Mouse (Mus musculus) myocyte (in vitro differentiated cells): ENCODE measurements at regions not wholly inside any gene's neighbourhood (a gene's known extent, or its start where the extent isn't known, plus 50 kb on each side); places are given as distances from the start of the nearest gene placed in this dataset.

Experiments
- H3K27me3 ChIP-seq: one replicate; pipeline ENCODE4 v1.6.1; 2011; ENCODE audit not compliant: control insufficient read depth, insufficient read depth, insufficient read length
- H3K36me3 ChIP-seq: one replicate; pipeline ENCODE4 v1.6.1; 2011; ENCODE audit not compliant: control insufficient read depth, insufficient read depth
- H3K4me2 ChIP-seq: one replicate; pipeline ENCODE4 v1.6.1; 2011; ENCODE audit warnings: low read depth, control low read depth
- H3K4me3 ChIP-seq: one replicate; pipeline ENCODE4 v1.5.1; 2011; ENCODE audit warnings: mild to moderate bottlenecking, control low read depth, moderate library complexity
- H3K79me2 ChIP-seq: one replicate; pipeline ENCODE4 v1.6.1; 2011; ENCODE audit not compliant: control insufficient read depth, insufficient read depth
- H3ac ChIP-seq: one replicate; pipeline ENCODE4 v1.6.1; 2011; ENCODE audit not compliant: control insufficient read depth, insufficient read length
- CEBPB ChIP-seq: IDR thresholded peaks from 2 replicates; pipeline ENCODE4 v1.6.1; 2011; ENCODE audit warnings: mild to moderate bottlenecking, moderate library complexity; ENCODE audit not compliant: poor library complexity, insufficient read depth, severe bottlenecking
- E2F4 ChIP-seq: IDR thresholded peaks from one replicate; pipeline ENCODE4 v1.6.1; 2011; ENCODE audit warnings: mild to moderate bottlenecking, control low read depth, moderate library complexity; ENCODE audit not compliant: insufficient read depth
- MAX ChIP-seq: IDR thresholded peaks from one replicate; pipeline ENCODE4 v1.6.1; 2011; ENCODE audit warnings: low read depth, mild to moderate bottlenecking, control low read depth
- MYOD1 ChIP-seq, 3 experiments: IDR thresholded peaks; one replicate each; pipeline ENCODE4 v1.6.1; 2011; ENCODE audit warnings: control low read depth in 2 of 3, low read depth in 2 of 3, mild to moderate bottlenecking in 2 of 3, moderate library complexity in 1 of 3; ENCODE audit not compliant: insufficient read length in 2 of 3, control insufficient read depth in 1 of 3
- MYOG ChIP-seq, 3 experiments: IDR thresholded peaks; one replicate each; pipeline ENCODE4 v1.6.1; 2011; ENCODE audit warnings: control low read depth in 2 of 3, low read depth in 2 of 3, mild to moderate bottlenecking in 2 of 3; ENCODE audit not compliant: insufficient read length in 2 of 3, control insufficient read depth in 1 of 3, insufficient read depth in 1 of 3
- POLR2A ChIP-seq: IDR thresholded peaks from one replicate; pipeline ENCODE4 v1.6.1; 2011; ENCODE audit warnings: low read depth, mild to moderate bottlenecking, control low read depth, moderate library complexity; ENCODE audit not compliant: insufficient read length
- POLR2AphosphoS2 ChIP-seq: IDR thresholded peaks from one replicate; pipeline ENCODE4 v1.6.1; 2011; ENCODE audit warnings: low read depth, control low read depth; ENCODE audit not compliant: insufficient read length
- REST ChIP-seq: IDR thresholded peaks from one replicate; pipeline ENCODE4 v1.6.1; 2011; ENCODE audit warnings: mild to moderate bottlenecking, control low read depth, moderate library complexity; ENCODE audit not compliant: insufficient read depth, insufficient read length
- SRF ChIP-seq: IDR thresholded peaks from one replicate; pipeline ENCODE4 v1.6.1; 2011; ENCODE audit warnings: low read depth; ENCODE audit not compliant: control insufficient read depth, insufficient read length
- TCF12 ChIP-seq: IDR thresholded peaks from one replicate; pipeline ENCODE4 v1.6.1; 2011; ENCODE audit warnings: mild to moderate bottlenecking, control low read depth; ENCODE audit not compliant: poor library complexity, insufficient read depth, severe bottlenecking
- TCF3 ChIP-seq: IDR thresholded peaks from one replicate; pipeline ENCODE4 v1.6.1; 2011; ENCODE audit warnings: low read depth, control low read depth; ENCODE audit not compliant: insufficient read length
- USF1 ChIP-seq: IDR thresholded peaks from one replicate; pipeline ENCODE4 v1.6.1; 2011; ENCODE audit warnings: low read depth, mild to moderate bottlenecking, control low read depth, moderate library complexity

DNA sequence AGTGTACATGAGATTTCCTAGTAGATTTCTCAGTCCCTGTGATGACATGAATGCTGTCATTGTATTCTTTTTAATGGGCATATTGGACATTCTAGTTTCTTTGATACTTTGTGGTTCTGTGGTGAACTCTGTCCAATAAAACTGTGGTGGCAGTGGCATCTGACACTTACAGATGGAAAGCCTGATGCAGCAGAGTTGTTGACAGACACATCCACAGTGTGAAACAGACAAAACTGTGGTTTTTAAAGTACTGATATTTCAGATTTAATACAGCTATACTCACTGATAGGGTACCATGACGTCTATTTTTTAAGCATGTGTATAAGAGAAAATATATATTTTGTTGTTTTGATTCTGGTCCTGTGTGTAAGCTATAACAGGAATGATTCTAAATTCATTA is 818.0 kb downstream of the Trim52 start:
- TF ChIP-seq USF1 = no peak
- TF ChIP-seq SRF = no peak
- no peak for TF ChIP-seq MAX
- TF ChIP-seq POLR2AphosphoS2 = no peak
- no peak for TF ChIP-seq MYOG (IDR thresholded peaks at IDR 0.05; ENCODE audit: control insufficient read depth in 1 of 3, insufficient read depth in 1 of 3, insufficient read length in 2 of 3, low read depth in 2 of 3)
- no peak for TF ChIP-seq E2F4
- no peak for TF ChIP-seq POLR2A
- no peak for TF ChIP-seq TCF3
- TF ChIP-seq CEBPB = no peak
- no peak for TF ChIP-seq MYOD1 (IDR thresholded peaks at IDR 0.05; ENCODE audit: control insufficient read depth in 1 of 3, insufficient read length in 2 of 3, low read depth in 2 of 3)
- no peak for TF ChIP-seq REST
- TF ChIP-seq TCF12 = no peak
- no peak overlapping the region for H3K4me3 ChIP-seq
- H3K27me3 ChIP-seq = no peaks in the 10 kb centered on the region
- H3K4me2 ChIP-seq = no peak overlapping the region
- H3ac ChIP-seq = no peak overlapping the region
- no peaks in the 10 kb centered on the region for H3K79me2 ChIP-seq
- no peaks in the 10 kb centered on the region for H3K36me3 ChIP-seq

DNA sequence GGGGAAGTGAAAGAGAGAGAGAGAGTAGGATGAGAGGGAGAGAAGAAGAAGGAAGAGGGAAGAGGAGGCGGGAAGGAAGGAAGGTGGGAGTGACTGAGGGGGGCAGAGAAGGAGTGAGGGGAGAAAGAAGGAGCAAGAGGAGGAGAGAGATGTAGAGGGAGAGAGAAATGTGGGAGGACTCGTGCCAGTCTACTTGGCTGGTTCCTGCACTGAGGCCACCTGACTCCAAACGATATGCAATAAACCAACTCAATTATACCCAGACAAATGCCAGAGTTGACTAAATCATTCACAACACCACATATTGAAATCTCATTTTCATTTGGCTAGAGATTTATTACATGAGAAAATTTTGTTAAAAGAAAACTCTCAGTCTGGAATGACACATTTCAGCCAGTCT is 818.4 kb downstream of the Trim52 start:
- H3K79me2 ChIP-seq = no peaks in the 10 kb centered on the region
- no peak overlapping the region for H3K4me2 ChIP-seq
- no peak overlapping the region for H3K4me3 ChIP-seq
- no peak overlapping the region for H3ac ChIP-seq
- TF ChIP-seq CEBPB (no peak), TCF12 (no peak), MAX (no peak), USF1 (no peak), TCF3 (no peak), MYOG (IDR thresholded peaks at IDR 0.05; ENCODE audit: control insufficient read depth in 1 of 3, insufficient read depth in 1 of 3, insufficient read length in 2 of 3, low read depth in 2 of 3) (no peak), POLR2AphosphoS2 (no peak), SRF (no peak), MYOD1 (IDR thresholded peaks at IDR 0.05; ENCODE audit: control insufficient read depth in 1 of 3, insufficient read length in 2 of 3, low read depth in 2 of 3) (no peak), E2F4 (no peak), POLR2A (no peak), REST (no peak)
- no peaks in the 10 kb centered on the region for H3K27me3 ChIP-seq
- no peaks in the 10 kb centered on the region for H3K36me3 ChIP-seq

DNA sequence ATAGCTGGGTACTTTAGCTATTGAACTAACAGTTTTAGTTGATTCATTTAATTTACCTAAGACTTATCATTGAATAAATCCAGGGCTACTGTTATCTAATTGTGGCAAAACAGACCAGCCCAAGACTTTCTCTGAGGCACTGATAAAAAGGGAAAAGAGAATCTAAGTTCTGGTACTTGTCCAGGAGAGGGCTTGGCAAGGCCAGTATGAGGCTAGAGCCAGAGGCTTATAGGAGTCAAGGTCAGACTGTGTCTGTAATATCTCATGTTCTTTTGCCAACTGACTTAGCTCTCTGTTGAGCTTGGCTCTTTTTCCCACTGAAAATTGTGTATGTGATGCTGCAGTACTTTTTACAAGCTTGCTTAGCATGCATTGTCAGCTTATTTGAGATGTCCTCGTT is 839.3 kb downstream of the Trim52 start:
- no peak overlapping the region for H3K4me3 ChIP-seq
- no peaks in the 10 kb centered on the region for H3K27me3 ChIP-seq
- H3K79me2 ChIP-seq = no peaks in the 10 kb centered on the region
- H3K36me3 ChIP-seq = no peaks in the 10 kb centered on the region
- no peak overlapping the region for H3ac ChIP-seq
- TF ChIP-seq MYOD1 (IDR thresholded peaks at IDR 0.05; ENCODE audit: control insufficient read depth in 1 of 3, insufficient read length in 2 of 3, low read depth in 2 of 3) (no peak), CEBPB (no peak), REST (no peak), POLR2A (no peak), TCF3 (no peak), E2F4 (no peak), MAX (no peak), USF1 (no peak), POLR2AphosphoS2 (no peak), TCF12 (no peak)
- H3K4me2 ChIP-seq = no peak overlapping the region

DNA sequence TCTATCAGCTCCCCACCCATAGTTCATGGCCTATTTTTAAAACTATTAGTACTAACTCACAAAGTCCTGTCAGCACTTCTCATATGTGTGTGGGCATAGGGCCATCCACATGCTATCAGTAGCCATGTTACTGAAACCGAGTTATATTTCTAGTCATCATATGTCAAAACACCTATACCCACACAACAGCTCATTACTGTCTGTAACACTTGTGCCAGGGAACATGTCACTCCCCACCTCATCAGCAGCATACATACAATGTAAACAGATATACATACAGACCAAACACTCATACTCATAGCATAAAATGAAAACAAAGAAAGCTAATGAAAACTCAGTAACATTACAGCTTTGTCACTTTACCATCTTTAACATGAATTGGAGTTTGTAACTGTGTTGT is 872.0 kb downstream of the Trim52 start:
- Histone ChIP-seq H3K27me3 (no peaks in the 10 kb centered on the region), H3K79me2 (no peaks in the 10 kb centered on the region), H3ac (no peak overlapping the region), H3K4me2 (no peak overlapping the region), H3K4me3 (no peak overlapping the region), H3K36me3 (no peaks in the 10 kb centered on the region)
- TF ChIP-seq TCF3 = no peak
- TF ChIP-seq TCF12 = no peak
- TF ChIP-seq MYOD1 (IDR thresholded peaks at IDR 0.05; ENCODE audit: control insufficient read depth in 1 of 3, insufficient read length in 2 of 3, low read depth in 2 of 3) = no peak
- no peak for TF ChIP-seq E2F4
- no peak for TF ChIP-seq MAX
- TF ChIP-seq CEBPB = no peak
- no peak for TF ChIP-seq POLR2AphosphoS2
- TF ChIP-seq USF1 = no peak
- no peak for TF ChIP-seq SRF

DNA sequence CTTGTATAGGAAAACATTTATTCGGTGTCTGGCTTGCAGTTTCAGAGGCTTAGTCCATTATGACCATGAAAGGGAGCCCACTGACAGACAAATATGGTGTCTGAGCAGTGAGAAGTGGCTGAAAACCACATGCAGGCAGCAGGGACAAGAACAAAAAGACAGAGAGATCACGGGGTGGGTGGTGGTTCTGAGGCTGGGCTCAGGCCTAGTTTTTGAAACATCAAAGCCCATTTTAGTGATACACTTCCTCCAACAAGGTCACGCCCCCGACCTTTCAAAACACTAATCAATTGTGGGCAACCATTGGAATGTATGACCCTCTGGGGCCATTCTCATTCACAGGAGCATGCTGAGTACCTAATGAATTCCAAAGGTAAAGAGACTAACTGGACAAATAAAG is 874.8 kb downstream of the Trim52 start:
- Histone ChIP-seq H3K4me2 (no peak overlapping the region), H3ac (no peak overlapping the region), H3K36me3 (no peaks in the 10 kb centered on the region), H3K79me2 (no peaks in the 10 kb centered on the region), H3K4me3 (no peak overlapping the region), H3K27me3 (no peaks in the 10 kb centered on the region)
- no peak for TF ChIP-seq TCF12
- TF ChIP-seq MYOD1 (IDR thresholded peaks at IDR 0.05; ENCODE audit: control insufficient read depth in 1 of 3, insufficient read length in 2 of 3, low read depth in 2 of 3) = no peak
- no peak for TF ChIP-seq E2F4
- no peak for TF ChIP-seq POLR2A
